16 mouse cellular contexts compared by ENCODE assay signal in genomic region chr6:32702245-32702791, GRCm38 (mm10).
A peak's percentile ranks its signal among the peaks of the same experiment; 100 is the strongest.
DNase-seq lines count a peak whose midpoint lies in the region; ATAC-seq lines count a peak whose summit lies in the region.
"Had no signal": no experiment of that assay in that cellular context is flagged by ENCODE, and none has a peak within 500 bp of the region (broad histone marks: within the 10 kb centered on the region; RNA-seq: fewer than 3 reads in every experiment).

No protein-coding gene starts in this region.

- ATAC-seq in hindbrain, embryonic 13.5 days (ENCODE audit: low FRiP score): no peak
- no peak for ATAC-seq in hindbrain, embryonic 16.5 days

- peak; percentile 22 for DNase-seq in right cerebral cortex, postnatal 4 days
- no peak for DNase-seq in right cerebral cortex, postnatal 14 days
- DNase-seq in cerebellum, postnatal 25 days: peak; percentile 61 to 75
- DNase-seq in ovary, postnatal 36 days (ENCODE audit: low spot score): no peak
- DNase-seq in testis, postnatal 14 days (ENCODE audit: low spot score): no peak
- DNase-seq in adipocyte (ENCODE audit: low spot score): no peak
- DNase-seq: adrenal gland, postnatal 25 days; kidney, adult 9 months; lung, postnatal 36 days had no signal

- H3K27ac ChIP-seq in hindbrain, embryonic 13.5 days: peak overlapping the region; percentile 13; the same call in 1 of the 2 replicates
- no peak overlapping the region for H3K27ac ChIP-seq in hindbrain, embryonic 16.5 days (ENCODE audit: low read depth, low read length)
- H3K27ac ChIP-seq: embryonic facial prominence, embryonic 13.5 days; heart, embryonic 13.5 days; liver, embryonic 14.5 days; midbrain, embryonic 12.5 days had no signal

- no peaks in the 10 kb centered on the region for H3K27me3 ChIP-seq in hindbrain, embryonic 13.5 days
- no peaks in the 10 kb centered on the region for H3K27me3 ChIP-seq in hindbrain, embryonic 16.5 days (replicated peaks; ENCODE audit: control insufficient read depth, insufficient read depth, low read length)
- H3K27me3 ChIP-seq: embryonic facial prominence, embryonic 13.5 days; heart, embryonic 13.5 days had no signal

- H3K4me1 ChIP-seq in hindbrain, embryonic 13.5 days (replicated peaks): no peaks in the 10 kb centered on the region
- H3K4me1 ChIP-seq in hindbrain, embryonic 16.5 days (ENCODE audit: control insufficient read depth, insufficient read depth, low read depth, low read length): no peaks in the 10 kb centered on the region
- H3K4me1 ChIP-seq: embryonic facial prominence, embryonic 13.5 days; heart, embryonic 13.5 days; midbrain, embryonic 12.5 days had no signal

- no peaks in the 10 kb centered on the region for H3K9me3 ChIP-seq in hindbrain, embryonic 13.5 days
- no peaks in the 10 kb centered on the region for H3K9me3 ChIP-seq in hindbrain, embryonic 16.5 days (ENCODE audit: control insufficient read depth, low read length)
- H3K9me3 ChIP-seq: embryonic facial prominence, embryonic 13.5 days; G1E; heart, embryonic 13.5 days; midbrain, embryonic 12.5 days had no signal

- no peaks in the 10 kb centered on the region for H3K36me3 ChIP-seq in hindbrain, embryonic 13.5 days
- H3K36me3 ChIP-seq in hindbrain, embryonic 16.5 days (ENCODE audit: control insufficient read depth, insufficient read depth, low read length): no peaks in the 10 kb centered on the region
- H3K36me3 ChIP-seq: embryonic facial prominence, embryonic 13.5 days; G1E; heart, embryonic 13.5 days; midbrain, embryonic 12.5 days had no signal

- no peak overlapping the region for H3K4me2 ChIP-seq in hindbrain, embryonic 13.5 days
- H3K4me2 ChIP-seq in hindbrain, embryonic 16.5 days (ENCODE audit: low read length): no peak overlapping the region
- H3K4me2 ChIP-seq: embryonic facial prominence, embryonic 13.5 days; heart, embryonic 13.5 days; midbrain, embryonic 12.5 days had no signal

- no peak overlapping the region for H3K4me3 ChIP-seq in hindbrain, embryonic 13.5 days
- H3K4me3 ChIP-seq in hindbrain, embryonic 16.5 days (ENCODE audit: low read length): no peak overlapping the region
- H3K4me3 ChIP-seq: embryonic facial prominence, embryonic 13.5 days; heart, embryonic 13.5 days; midbrain, embryonic 12.5 days had no signal

- no peak overlapping the region for H3K9ac ChIP-seq in hindbrain, embryonic 13.5 days
- no peak overlapping the region for H3K9ac ChIP-seq in hindbrain, embryonic 16.5 days (ENCODE audit: low read depth, low read length)
- H3K9ac ChIP-seq: embryonic facial prominence, embryonic 13.5 days; heart, embryonic 13.5 days; liver, embryonic 14.5 days; midbrain, embryonic 12.5 days had no signal

- 78% methylated on average over 11 of the region's 11 CpGs for WGBS in hindbrain, embryonic 13.5 days
- WGBS in hindbrain, embryonic 16.5 days: 72% methylated on average over 11 of the region's 11 CpGs

Comparison
In these comparisons a context has a peak if more than half of its experiments do, and no peak if none do; other contexts are left out.
1. DNase-seq: peak in right cerebral cortex, postnatal 4 days (single experiment) and cerebellum, postnatal 25 days (2 of 2); none in right cerebral cortex, postnatal 14 days (single experiment), ovary, postnatal 36 days (single experiment), testis, postnatal 14 days (single experiment) and adipocyte (single experiment).